Mouse (Mus musculus) hindbrain, embryonic 15.5 days (tissue): ENCODE data around the gene Lgals3. TPM values are rescaled to one million over a fixed set of nuclear protein-coding genes. Genes with fewer than 3 reads are reported as not detected.

Experiments used
- ATAC-seq: fragments of 200-750 bp; cut with Nextera tagmentation; 2 replicates; pipeline ENCODE4 v1.8.0; 2017; ENCODE audit warnings: low read depth, moderate number of reproducible peaks, moderate TSS enrichment; ENCODE audit not compliant: low FRiP score
- H3K27ac ChIP-seq: fragments of 300-500 bp; sonication (generic); replicated peaks from 2 replicates; pipeline ENCODE4 v1.5.1; 2015; ENCODE audit warnings: mild to moderate bottlenecking, inconsistent platforms
- H3K27me3 ChIP-seq: fragments of 300-500 bp; sonication (generic); 2 replicates; pipeline ENCODE4 v1.6.1; 2015; ENCODE audit warnings: control low read depth, inconsistent platforms
- H3K36me3 ChIP-seq: fragments of 300-500 bp; sonication (generic); 2 replicates; pipeline ENCODE4 v1.6.1; 2015; ENCODE audit warnings: control low read depth, inconsistent platforms
- H3K4me1 ChIP-seq: fragments of 300-500 bp; sonication (generic); replicated peaks from 2 replicates; pipeline ENCODE4 v1.6.1; 2015; ENCODE audit warnings: control low read depth, inconsistent platforms
- H3K4me2 ChIP-seq: fragments of 300-500 bp; sonication (generic); 2 replicates; pipeline ENCODE4 v1.6.1; 2015; ENCODE audit warnings: moderate library complexity, mild to moderate bottlenecking, inconsistent platforms
- H3K4me3 ChIP-seq: fragments of 300-500 bp; sonication (generic); 2 replicates; pipeline ENCODE4 v1.5.1; 2015; ENCODE audit warnings: mild to moderate bottlenecking, inconsistent platforms
- H3K9ac ChIP-seq: fragments of 300-500 bp; sonication (generic); 2 replicates; pipeline ENCODE4 v1.6.1; 2015; ENCODE audit warnings: inconsistent platforms
- H3K9me3 ChIP-seq: fragments of 300-500 bp; sonication (generic); 2 replicates; pipeline ENCODE4 v1.6.1; 2016; ENCODE audit warnings: control low read depth, inconsistent platforms
- WGBS: fragments of 180-500 bp; shearing (Covaris S2); methylation state at CpG from one replicate; pipeline ENCODE4 v1.1.7; 2015; 5-methylcytosine and 5-hydroxymethylcytosine counted together
- polyA plus RNA-seq: library from polyadenylated mRNA; unstranded; fragments of >200 nt; fragmentation: Nextera tagmentation; extraction: Ambion mirVana; gene quantifications from 2 replicates; pipeline ENCODE4 v1.2.1, GENCODE M21; 2015

Lgals3 gene
- polyA plus RNA-seq, 1 experiment from 2014 or later, result 2.9 TPM

DNA sequence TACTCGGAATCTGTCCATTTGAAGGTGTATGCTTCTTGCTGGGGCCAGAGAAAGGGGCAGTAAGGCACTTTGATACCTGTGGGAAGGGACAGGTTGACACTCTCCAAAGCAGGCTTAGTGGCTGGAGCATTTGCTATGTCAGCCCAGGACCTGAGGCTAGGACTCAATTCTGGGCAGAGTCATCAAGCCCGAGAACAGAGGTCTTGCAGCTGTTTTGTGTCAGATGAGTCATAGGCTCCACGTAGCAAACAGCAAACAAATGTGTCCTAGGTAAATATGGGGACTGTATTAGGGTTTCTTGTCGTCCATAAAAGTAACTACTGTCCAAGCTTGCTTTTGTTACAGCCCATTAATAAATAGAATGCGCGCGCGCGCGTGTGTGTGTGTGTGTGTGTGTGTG lies 15.3 kb upstream of the Lgals3 start:
- H3K9me3 ChIP-seq, result no peaks in the 10 kb centered on the region
- no peak overlapping the region for H3K4me3 ChIP-seq
- H3K9ac ChIP-seq, result no peak overlapping the region
- H3K27ac ChIP-seq, result no peak overlapping the region
- ATAC-seq, result no peak
- WGBS, result 97% methylated on average over 10 of the region's 10 CpGs
- no peaks in the 10 kb centered on the region for H3K4me1 ChIP-seq
- H3K27me3 ChIP-seq, result no peaks in the 10 kb centered on the region
- no peaks in the 10 kb centered on the region for H3K36me3 ChIP-seq
- no peak overlapping the region for H3K4me2 ChIP-seq

DNA sequence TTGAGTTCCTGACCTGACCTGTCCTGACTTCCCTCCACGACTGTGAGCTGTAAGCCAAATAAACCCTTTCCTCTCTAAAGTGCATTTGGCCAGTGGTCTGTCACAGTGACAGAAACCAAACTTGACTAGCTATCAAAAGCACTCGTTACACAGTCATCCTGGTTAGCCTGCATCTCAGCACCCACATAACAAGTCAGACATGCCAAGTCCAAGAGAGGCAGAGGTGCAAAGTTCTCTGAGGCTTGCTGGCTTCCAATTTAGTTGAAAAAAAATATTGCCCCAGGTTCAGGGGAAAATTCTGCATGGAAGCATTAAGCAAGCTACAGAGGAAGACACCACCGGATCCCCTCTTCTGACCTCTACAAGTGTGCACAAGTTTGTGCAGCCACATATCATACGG lies 14.3 kb upstream of the Lgals3 start:
- WGBS, result 86% methylated on average over 4 of the region's 4 CpGs
- no peak for ATAC-seq
- Histone ChIP-seq H3K4me1 (no peaks in the 10 kb centered on the region), H3K4me2 (no peak overlapping the region), H3K36me3 (no peaks in the 10 kb centered on the region), H3K9me3 (no peaks in the 10 kb centered on the region), H3K4me3 (no peak overlapping the region), H3K27me3 (no peaks in the 10 kb centered on the region), H3K27ac (no peak overlapping the region), H3K9ac (no peak overlapping the region)

DNA sequence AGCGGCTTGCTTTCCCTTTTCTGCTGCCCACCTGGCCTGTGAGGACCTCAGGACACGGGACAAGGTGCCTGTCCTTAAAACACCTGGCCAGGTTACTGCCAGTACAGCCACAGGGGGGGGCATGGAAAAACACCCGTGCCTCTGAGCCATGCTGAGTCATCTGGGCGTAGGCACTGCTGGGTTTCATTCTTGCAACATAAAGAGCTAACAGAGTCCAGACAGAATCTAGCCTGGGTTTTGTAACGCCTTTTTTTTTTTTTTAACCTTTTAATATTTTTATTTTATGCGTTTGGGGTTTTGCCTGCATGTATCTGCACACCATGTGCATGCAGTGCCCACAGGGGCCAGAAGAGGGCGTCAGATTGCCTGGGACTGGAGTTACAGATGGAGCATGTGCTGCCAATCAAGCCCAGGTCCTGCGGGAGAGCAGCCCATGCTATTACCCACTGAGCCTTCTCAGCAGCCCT lies 13.4 kb upstream of the Lgals3 start:
- Histone ChIP-seq H3K4me1 (no peaks in the 10 kb centered on the region), H3K4me2 (no peak overlapping the region), H3K9ac (no peak overlapping the region), H3K4me3 (no peak overlapping the region), H3K9me3 (no peaks in the 10 kb centered on the region), H3K27me3 (no peaks in the 10 kb centered on the region), H3K36me3 (no peaks in the 10 kb centered on the region), H3K27ac (no peak overlapping the region)
- WGBS, result 71% methylated on average over 8 of the region's 8 CpGs
- no peak for ATAC-seq

DNA sequence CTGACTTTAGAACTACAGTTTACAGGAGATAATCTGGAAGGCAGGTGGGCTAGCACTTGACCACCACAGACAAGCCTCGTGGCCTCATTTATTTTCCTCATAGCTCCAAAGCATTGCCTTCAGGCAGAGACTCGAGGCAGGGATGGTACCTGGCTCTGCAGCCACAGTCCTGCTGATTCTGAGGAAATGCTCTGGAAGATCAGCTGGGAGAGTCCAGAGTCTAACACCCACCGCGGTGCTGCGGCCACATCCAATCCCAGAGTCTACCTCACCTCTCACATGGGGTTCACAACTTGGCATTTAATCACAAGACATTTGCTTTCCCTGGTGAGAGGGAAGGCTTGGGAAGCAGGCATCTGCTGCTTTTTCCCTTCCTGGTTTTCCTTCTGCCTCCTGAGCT lies 12.6 kb upstream of the Lgals3 start:
- no peak for ATAC-seq
- H3K4me3 ChIP-seq, result no peak overlapping the region
- 84% methylated on average over 5 of the region's 5 CpGs for WGBS
- no peaks in the 10 kb centered on the region for H3K9me3 ChIP-seq
- no peaks in the 10 kb centered on the region for H3K4me1 ChIP-seq
- no peak overlapping the region for H3K27ac ChIP-seq
- no peak overlapping the region for H3K9ac ChIP-seq
- no peaks in the 10 kb centered on the region for H3K27me3 ChIP-seq
- H3K36me3 ChIP-seq, result no peaks in the 10 kb centered on the region
- no peak overlapping the region for H3K4me2 ChIP-seq

GRCm38 (mm10) chr14:47356622-47357021 lies 10.9 kb upstream of the Lgals3 start:
- no peaks in the 10 kb centered on the region for H3K36me3 ChIP-seq
- no peak overlapping the region for H3K4me3 ChIP-seq
- no peak for ATAC-seq
- no peak overlapping the region for H3K9ac ChIP-seq
- no peak overlapping the region for H3K27ac ChIP-seq
- H3K27me3 ChIP-seq, result no peaks in the 10 kb centered on the region
- no peaks in the 10 kb centered on the region for H3K4me1 ChIP-seq
- H3K9me3 ChIP-seq, result no peaks in the 10 kb centered on the region
- H3K4me2 ChIP-seq, result no peak overlapping the region
- 83% methylated on average over 3 of the region's 3 CpGs for WGBS

- H3K27ac ChIP-seq, result no peak overlapping the region
- no peaks in the 10 kb centered on the region for H3K4me1 ChIP-seq
- no peak overlapping the region for H3K4me3 ChIP-seq
- H3K9me3 ChIP-seq, result no peaks in the 10 kb centered on the region
- H3K36me3 ChIP-seq, result no peaks in the 10 kb centered on the region
- no peaks in the 10 kb centered on the region for H3K27me3 ChIP-seq
- 75% methylated on average over 3 of the region's 3 CpGs for WGBS
- no peak overlapping the region for H3K9ac ChIP-seq
- no peak overlapping the region for H3K4me2 ChIP-seq
- no peak for ATAC-seq
Measured at GRCm38 (mm10) chr14:47359610-47360009, 7.9 kb upstream of the Lgals3 start.

DNA sequence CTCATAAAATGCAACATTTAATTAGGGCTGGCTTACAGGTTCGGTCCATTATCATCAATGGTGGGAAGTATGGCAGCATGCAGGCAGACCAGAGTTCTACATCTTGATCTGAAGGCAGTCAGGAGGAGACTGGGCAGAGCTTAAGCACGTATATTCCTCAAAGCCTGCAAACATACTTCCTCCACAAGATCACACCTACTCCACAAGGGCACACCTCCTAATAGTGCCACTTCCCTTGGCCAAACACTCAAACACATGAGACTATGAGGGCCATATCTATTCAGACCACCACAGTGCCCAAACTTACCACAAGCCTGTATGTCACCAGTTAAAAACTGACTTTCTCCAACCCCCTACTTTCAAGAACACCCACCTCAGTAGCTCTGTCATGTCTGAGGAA lies 6.1 kb upstream of the Lgals3 start:
- no peaks in the 10 kb centered on the region for H3K27me3 ChIP-seq
- H3K4me2 ChIP-seq, result no peak overlapping the region
- H3K4me3 ChIP-seq, result no peak overlapping the region
- no peak overlapping the region for H3K9ac ChIP-seq
- no peaks in the 10 kb centered on the region for H3K36me3 ChIP-seq
- 89% methylated on average over 2 of the region's 2 CpGs for WGBS
- H3K4me1 ChIP-seq, result peaks cover 5% of the 10 kb centered on the region
- no peak for ATAC-seq
- H3K9me3 ChIP-seq, result no peaks in the 10 kb centered on the region
- no peak overlapping the region for H3K27ac ChIP-seq

DNA sequence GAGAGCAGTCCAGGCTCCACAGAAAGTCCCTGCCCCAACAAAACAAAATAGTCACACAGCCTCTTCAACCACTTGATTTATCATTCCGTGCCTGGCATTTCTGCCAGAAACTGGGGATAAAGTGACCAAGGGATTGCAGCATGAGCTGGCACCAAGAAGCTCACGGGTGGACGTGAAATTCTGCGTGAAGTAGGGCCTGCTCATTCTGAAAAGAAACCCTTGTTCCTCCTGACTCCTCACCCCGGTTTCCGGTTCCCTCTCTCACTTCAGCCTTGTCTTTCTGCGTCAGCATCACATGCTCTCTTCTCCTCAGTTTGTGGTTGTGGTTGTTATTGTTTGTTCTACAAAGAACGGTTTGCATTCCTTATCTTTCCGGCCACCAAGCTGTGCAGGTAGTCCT lies 5.7 kb upstream of the Lgals3 start:
- H3K9me3 ChIP-seq, result no peaks in the 10 kb centered on the region
- H3K27me3 ChIP-seq, result no peaks in the 10 kb centered on the region
- WGBS, result 84% methylated on average over 9 of the region's 9 CpGs
- H3K27ac ChIP-seq, result no peak overlapping the region
- H3K9ac ChIP-seq, result no peak overlapping the region
- no peaks in the 10 kb centered on the region for H3K36me3 ChIP-seq
- no peak overlapping the region for H3K4me3 ChIP-seq
- H3K4me1 ChIP-seq, result peaks cover 9% of the 10 kb centered on the region
- no peak for ATAC-seq
- H3K4me2 ChIP-seq, result no peak overlapping the region

- Histone ChIP-seq H3K9me3 (no peaks in the 10 kb centered on the region), H3K4me1 (peaks cover 19% of the 10 kb centered on the region), H3K4me2 (peak overlapping the region; percentile 43), H3K4me3 (0 out of 2 replicates have a peak overlapping the region, but pooled peaks have one; percentile 9), H3K27ac (no peak overlapping the region), H3K27me3 (no peaks in the 10 kb centered on the region), H3K36me3 (no peaks in the 10 kb centered on the region), H3K9ac (no peak overlapping the region)
- ATAC-seq, result no peak
- WGBS, result 40% methylated on average over 21 of the region's 21 CpGs
Measured at GRCm38 (mm10) chr14:47364742-47365449, 2.7 kb upstream of the Lgals3 start.

DNA sequence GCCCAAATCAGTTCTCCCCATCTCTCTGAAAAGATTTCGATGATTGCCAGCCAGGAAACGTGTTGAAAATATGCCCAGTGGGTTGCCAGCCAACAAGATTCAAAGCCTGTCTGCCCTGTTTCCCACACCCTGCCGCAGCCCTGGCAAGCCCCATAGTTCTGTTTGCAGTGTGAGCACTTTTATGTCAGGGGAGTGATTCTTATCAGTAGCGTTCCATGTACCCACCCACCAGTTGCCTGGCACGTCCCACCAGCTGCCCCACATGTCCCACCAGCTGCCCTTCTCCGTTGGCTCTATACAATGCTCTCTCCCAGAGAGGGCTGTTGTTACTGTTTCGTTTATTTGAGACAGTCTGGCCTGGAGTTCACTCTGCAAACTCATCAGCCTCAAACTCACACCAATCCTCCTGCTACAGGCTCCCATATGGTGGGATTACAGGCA lies 650 bp upstream of the Lgals3 start:
- Histone ChIP-seq H3K27ac (peak overlapping the region; percentile 73), H3K9me3 (no peaks in the 10 kb centered on the region), H3K36me3 (no peaks in the 10 kb centered on the region), H3K27me3 (no peaks in the 10 kb centered on the region), H3K9ac (no peak overlapping the region), H3K4me3 (no peak overlapping the region), H3K4me2 (no peak overlapping the region), H3K4me1 (peaks cover 19% of the 10 kb centered on the region)
- ATAC-seq, result peak; percentile 63; the same call in 1 of the 2 replicates
- WGBS, result 33% methylated on average over 7 of the region's 7 CpGs

DNA sequence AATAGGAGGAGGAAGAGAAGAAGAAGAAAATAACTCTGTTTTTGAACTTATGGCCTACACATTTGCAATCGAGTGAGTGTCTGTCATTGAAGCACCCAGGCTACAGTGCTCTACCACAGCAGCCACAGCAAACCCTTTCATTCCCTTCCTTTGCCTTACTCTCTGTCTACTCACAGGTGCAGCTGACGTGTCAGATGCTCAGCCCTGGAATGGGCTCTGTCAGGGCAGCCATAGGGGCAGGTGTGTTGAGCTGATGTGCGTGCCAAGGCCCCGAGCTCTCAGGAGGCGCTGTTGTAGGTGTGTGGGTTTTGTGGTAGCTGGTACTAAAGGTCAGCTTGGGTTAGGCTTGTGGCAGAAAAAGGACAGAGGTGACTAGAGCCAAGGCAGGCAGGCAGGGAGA lies 2.2 kb downstream of the Lgals3 start:
- H3K27me3 ChIP-seq, result peaks cover 13% of the 10 kb centered on the region
- H3K4me3 ChIP-seq, result no peak overlapping the region
- H3K36me3 ChIP-seq, result no peaks in the 10 kb centered on the region
- H3K9me3 ChIP-seq, result no peaks in the 10 kb centered on the region
- H3K4me2 ChIP-seq, result no peak overlapping the region
- no peak overlapping the region for H3K27ac ChIP-seq
- ATAC-seq, result no peak
- H3K4me1 ChIP-seq, result peaks cover 27% of the 10 kb centered on the region
- WGBS, result 87% methylated on average over 5 of the region's 5 CpGs
- no peak overlapping the region for H3K9ac ChIP-seq

- no peak for ATAC-seq
- 84% methylated on average over 3 of the region's 3 CpGs for WGBS
Measured at GRCm38 (mm10) chr14:47370790-47371189, 3.2 kb downstream of the Lgals3 start.

DNA sequence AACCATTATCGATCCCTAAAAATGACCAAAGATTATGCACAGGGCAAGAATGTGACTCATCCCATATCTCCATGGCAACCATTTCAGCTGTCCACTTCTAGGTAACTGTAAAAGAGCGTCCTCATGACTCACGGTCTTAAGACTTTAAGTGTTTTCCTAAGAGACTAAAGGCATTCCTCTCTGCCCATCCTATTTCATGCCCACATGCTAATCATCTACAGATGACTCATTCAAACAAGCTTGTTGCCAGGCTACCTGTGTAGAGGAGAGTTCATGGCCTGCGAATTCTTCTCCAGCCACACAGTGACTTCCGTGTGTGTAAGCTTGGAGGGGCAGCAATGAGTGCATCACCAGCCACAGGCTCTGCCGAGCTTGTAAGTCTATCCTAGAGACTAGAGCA lies 4.1 kb downstream of the Lgals3 start:
- H3K4me1 ChIP-seq, result peaks cover 20% of the 10 kb centered on the region
- H3K36me3 ChIP-seq, result no peaks in the 10 kb centered on the region
- H3K9me3 ChIP-seq, result no peaks in the 10 kb centered on the region
- H3K9ac ChIP-seq, result no peak overlapping the region
- WGBS, result 72% methylated on average over 6 of the region's 6 CpGs
- H3K27me3 ChIP-seq, result peaks cover 13% of the 10 kb centered on the region
- H3K4me2 ChIP-seq, result no peak overlapping the region
- no peak for ATAC-seq
- H3K27ac ChIP-seq, result no peak overlapping the region
- no peak overlapping the region for H3K4me3 ChIP-seq

More at GRCm38 (mm10) chr14:47370790-47371189, 3.2 kb downstream of the Lgals3 start:
- H3K27ac ChIP-seq, result no peak overlapping the region
- H3K4me3 ChIP-seq, result no peak overlapping the region
- no peak overlapping the region for H3K9ac ChIP-seq
- no peak overlapping the region for H3K4me2 ChIP-seq
- peaks cover 13% of the 10 kb centered on the region for H3K27me3 ChIP-seq
- H3K9me3 ChIP-seq, result no peaks in the 10 kb centered on the region
- H3K4me1 ChIP-seq, result peaks cover 22% of the 10 kb centered on the region
- no peaks in the 10 kb centered on the region for H3K36me3 ChIP-seq
